Mouse (Mus musculus) ES-Bruce4 (cell line): ENCODE measurements around the gene Arntl2.

Experiments
- CTCF ChIP-seq: IDR thresholded peaks from one replicate; pipeline ENCODE4 v1.8.1; 2011; ENCODE audit warnings: low read depth, low read length
- EP300 ChIP-seq: IDR thresholded peaks from 2 replicates; pipeline ENCODE4 v1.6.1; 2011; ENCODE audit warnings: low read depth, low read length; ENCODE audit not compliant: insufficient read depth
- POLR2A ChIP-seq: IDR thresholded peaks from one replicate; pipeline ENCODE4 v1.8.1; 2011; ENCODE audit warnings: low read length; ENCODE audit not compliant: insufficient read depth

DNA sequence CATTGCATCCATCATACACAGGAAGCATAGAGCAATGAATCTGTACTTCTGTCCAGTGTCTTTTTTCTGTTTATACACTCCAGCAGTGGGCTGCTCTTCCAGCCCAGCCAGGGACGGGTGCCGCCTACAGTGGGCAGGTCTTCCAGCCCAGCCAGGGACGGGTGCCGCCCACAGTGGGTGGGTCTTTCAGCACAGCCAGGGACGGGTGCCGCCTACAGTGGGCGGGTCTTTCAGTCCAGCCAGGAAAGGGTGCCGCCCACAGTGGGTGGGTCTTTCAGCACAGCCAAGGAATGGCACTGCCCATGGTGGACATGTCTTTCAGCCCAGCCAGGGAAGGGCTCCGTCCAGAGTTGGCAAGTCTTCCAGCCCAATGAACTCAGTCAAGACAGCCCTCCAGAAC lies 59.3 kb downstream of the Arntl2 start:
- no peak for TF ChIP-seq CTCF
- TF ChIP-seq EP300: no peak
- TF ChIP-seq POLR2A: no peak
